Mouse (Mus musculus): Measurements from ENCODE around the gene Gm11168.
"Not testable (repeated sequence)": the region's sequence is repeated elsewhere in the genome, so short reads cannot be mapped to it uniquely, and the experiment has no call there.

Gm11168 gene

GRCm38 (mm10) chr9:3025653-3026052 lies 22.5 kb downstream of the Gm11168 start:
- not testable (repeated sequence) for DNase-seq (ENCODE audit: low read depth, low spot score)

DNA sequence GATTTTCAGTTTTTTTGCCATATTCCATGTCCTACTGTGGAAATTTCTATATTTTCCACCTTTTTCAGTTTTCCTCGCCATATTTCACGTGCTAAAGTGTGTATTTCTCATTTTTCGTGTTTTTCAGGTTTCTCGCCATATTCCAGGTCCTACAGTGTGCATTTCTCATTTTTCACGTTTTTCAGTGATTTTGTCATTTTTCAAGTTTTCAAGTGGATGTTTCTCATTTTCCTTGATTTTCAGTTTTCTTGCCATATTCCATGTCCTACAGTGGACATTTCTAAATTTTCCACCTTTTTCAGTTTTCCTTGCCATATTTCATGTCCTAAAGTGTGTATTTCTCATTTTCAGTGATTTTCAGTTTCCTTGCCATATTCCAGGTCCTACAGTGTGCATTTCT lies 23.0 kb downstream of the Gm11168 start:
- not testable (repeated sequence) for DNase-seq (ENCODE audit: low read depth, low spot score)

DNA sequence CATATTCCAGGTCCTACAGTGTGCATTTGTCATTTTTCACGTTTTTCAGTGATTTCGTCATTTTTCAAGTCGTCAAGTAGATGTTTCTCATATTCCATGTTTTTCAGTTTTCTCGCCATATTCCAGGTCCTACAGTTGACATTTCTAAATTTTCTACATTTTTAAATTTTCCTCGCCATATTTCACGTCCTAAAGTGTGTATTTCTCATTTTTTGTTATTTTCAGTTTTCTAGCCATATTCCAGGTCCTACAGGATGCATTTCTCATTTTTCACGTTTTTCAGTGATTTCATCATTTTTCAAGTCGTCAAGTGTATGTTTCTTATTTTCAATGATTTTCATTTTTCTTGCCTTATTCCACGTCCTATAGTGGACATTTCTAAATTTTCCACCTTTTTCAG lies 23.6 kb downstream of the Gm11168 start:
- DNase-seq (ENCODE audit: low read depth, low spot score): not testable (repeated sequence)

DNA sequence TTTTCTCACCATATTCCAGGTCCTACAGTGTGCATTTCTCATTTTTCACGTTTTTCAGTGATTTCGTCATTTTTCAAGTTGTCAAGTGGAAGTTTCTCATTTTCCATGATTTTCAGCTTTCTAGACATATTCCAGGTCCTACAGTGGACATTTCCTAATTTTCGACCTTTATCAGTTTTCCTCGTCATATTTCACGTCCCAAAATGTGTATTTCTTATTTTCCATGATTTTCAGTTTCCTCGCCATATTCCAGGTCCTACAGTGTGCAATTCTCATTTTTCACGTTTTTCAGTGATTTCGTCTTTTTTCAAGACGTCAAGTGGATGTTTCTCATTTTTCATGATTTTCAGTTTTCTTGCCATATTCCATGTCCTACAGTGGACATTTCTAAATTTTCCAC lies 24.1 kb downstream of the Gm11168 start:
- DNase-seq (ENCODE audit: low read depth, low spot score): peak; percentile 58

DNA sequence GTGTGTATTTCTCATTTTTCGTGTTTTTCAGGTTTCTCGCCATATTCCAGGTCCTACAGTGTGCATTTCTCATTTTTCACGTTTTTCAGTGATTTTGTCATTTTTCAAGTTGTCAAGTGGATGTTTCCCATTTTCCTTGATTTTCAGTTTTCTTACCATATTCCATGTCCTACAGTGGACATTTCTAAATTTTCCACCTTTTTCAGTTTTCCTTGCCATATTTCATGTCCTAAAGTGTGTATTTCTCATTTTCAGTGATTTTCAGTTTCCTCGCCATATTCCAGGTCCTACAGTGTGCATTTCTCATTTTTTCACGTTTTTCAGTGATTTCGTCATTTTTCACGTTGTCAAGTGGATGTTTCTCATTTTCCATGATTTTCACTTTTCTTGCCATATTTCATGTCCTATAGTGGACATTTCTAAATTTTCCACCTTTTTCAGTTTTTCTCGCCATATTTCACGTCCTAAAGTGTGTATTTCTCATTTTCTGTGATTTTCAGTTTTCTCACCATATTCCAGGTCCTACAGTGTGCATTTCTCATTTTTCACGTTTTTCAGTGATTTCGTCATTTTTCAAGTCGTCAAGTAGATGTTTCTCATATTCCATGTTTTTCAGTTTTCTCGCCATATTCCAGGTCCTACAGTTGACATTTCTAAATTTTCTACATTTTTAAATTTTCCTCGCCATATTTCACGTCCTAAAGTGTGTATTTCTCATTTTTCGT lies 26.3 kb downstream of the Gm11168 start:
- not testable (repeated sequence) for DNase-seq (ENCODE audit: low read depth, low spot score)

GRCm38 (mm10) chr9:3030677-3031318 lies 27.7 kb downstream of the Gm11168 start:
- peak; percentile 91 for DNase-seq (ENCODE audit: low read depth, low spot score)

DNA sequence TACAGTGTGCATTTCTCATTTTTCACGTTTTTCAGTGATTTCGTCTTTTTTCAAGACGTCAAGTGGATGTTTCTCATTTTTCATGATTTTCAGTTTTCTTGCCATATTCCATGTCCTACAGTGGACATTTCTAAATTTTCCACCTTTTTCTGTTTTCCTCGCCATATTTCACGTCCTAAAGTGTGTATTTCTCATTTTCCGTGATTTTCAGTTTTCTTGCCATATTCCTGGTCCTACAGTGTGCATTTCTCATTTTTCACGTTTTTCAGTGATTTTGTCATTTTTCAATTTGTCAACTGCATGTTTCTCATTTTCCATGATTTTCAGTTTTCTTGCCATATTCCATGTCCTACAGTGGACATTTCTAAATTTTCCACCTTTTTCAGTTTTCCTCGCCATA lies 31.2 kb downstream of the Gm11168 start, which contains the start of gene Gm17535:
Gm17535 (plus strand) TSS at position 301 of the 400 bp plus-strand sequence.
- not testable (repeated sequence) for DNase-seq (ENCODE audit: low read depth, low spot score)

GRCm38 (mm10) chr9:3036577-3036976 lies 33.4 kb downstream of the Gm11168 start, which contains the start of gene Gm10715:
TSS of gene Gm10715 (plus strand) at chr9:3036877.
- DNase-seq (ENCODE audit: low read depth, low spot score): not testable (repeated sequence)

DNA sequence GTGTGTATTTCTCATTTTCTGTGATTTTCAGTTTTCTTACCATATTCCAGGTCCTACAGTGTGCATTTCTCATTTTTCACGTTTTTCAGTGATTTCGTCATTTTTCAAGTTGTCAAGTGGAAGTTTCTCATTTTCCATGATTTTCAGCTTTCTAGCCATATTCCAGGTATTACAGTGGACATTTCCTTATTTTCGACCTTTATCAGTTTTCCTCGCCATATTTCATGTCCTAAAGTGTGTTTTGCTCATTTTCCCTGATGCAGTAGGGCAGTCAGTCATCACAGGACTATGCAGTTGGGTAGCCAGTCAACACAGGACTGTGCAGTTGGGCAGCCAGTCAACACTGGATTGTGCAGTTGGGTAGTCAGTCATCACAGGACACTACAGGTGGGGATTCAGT lies 35.0 kb downstream of the Gm11168 start:
- peak; percentile 13 for DNase-seq (ENCODE audit: low read depth, low spot score)

All from A20 (cell line).